Mouse (Mus musculus): Measurements from ENCODE around the gene Chp1.
"Not testable (repeated sequence)": the region's sequence is repeated elsewhere in the genome, so short reads cannot be mapped to it uniquely, and the experiment has no call there.

Gene Chp1

GRCm38 (mm10) chr2:119565284-119565683 is 17.8 kb downstream of the Chp1 start:
- CTCF ChIA-PET, result no interaction called here

GRCm38 (mm10) chr2:119566182-119566855 is 18.8 kb downstream of the Chp1 start:
- CTCF ChIA-PET, result no interaction called here

GRCm38 (mm10) chr2:119572471-119572870 is 25.0 kb downstream of the Chp1 start:
- CTCF ChIA-PET, result interaction anchor here (0.7 kb wide), 1 partner anchor 30 kb away, joined by 3 read pairs; no protein-coding TSS in a partner anchor

- CTCF ChIA-PET, result no interaction called here
These were observed 34.1 kb downstream of the Chp1 start for GRCm38 (mm10) chr2:119581571-119581970.

- CTCF ChIA-PET, result no interaction called here
These were observed 35.9 kb downstream of the Chp1 start for GRCm38 (mm10) chr2:119583439-119583838.

- CTCF ChIA-PET, result interaction anchor here (0.6 kb wide), 1 partner anchor 42 kb away, joined by 5 read pairs; no protein-coding TSS in a partner anchor
These were observed 36.8 kb downstream of the Chp1 start for GRCm38 (mm10) chr2:119584282-119584681.

- CTCF ChIA-PET, result interaction anchor here (0.7 to 0.8 kb wide), 2 partner anchors 45 to 109 kb away, joined by 3 read pairs; no protein-coding TSS in a partner anchor
These were observed 39.9 kb downstream of the Chp1 start for GRCm38 (mm10) chr2:119587383-119587782.

- CTCF ChIA-PET, result no interaction called here
These were observed 43.8 kb downstream of the Chp1 start for GRCm38 (mm10) chr2:119591247-119591646.

GRCm38 (mm10) chr2:119593765-119594112 is 46.2 kb downstream of the Chp1 start:
- CTCF ChIA-PET, result no interaction called here

GRCm38 (mm10) chr2:119594113-119594981 is 46.9 kb downstream of the Chp1 start:
- CTCF ChIA-PET, result no interaction called here

- CTCF ChIA-PET, result no interaction called here
These were observed 47.8 kb downstream of the Chp1 start for GRCm38 (mm10) chr2:119595308-119595707.

- CTCF ChIA-PET, result no interaction called here
These were observed 49.4 kb downstream of the Chp1 start for GRCm38 (mm10) chr2:119596781-119597330.

- CTCF ChIA-PET, result no interaction called here
These were observed 53.5 kb downstream of the Chp1 start for GRCm38 (mm10) chr2:119601027-119601426.

GRCm38 (mm10) chr2:119601575-119601974 is 54.1 kb downstream of the Chp1 start:
- CTCF ChIA-PET, result not testable (repeated sequence)

- CTCF ChIA-PET, result no interaction called here
These were observed 55.0 kb downstream of the Chp1 start for GRCm38 (mm10) chr2:119602488-119602887.

GRCm38 (mm10) chr2:119603909-119604308 is 56.4 kb downstream of the Chp1 start:
- CTCF ChIA-PET, result no interaction called here

- CTCF ChIA-PET, result no interaction called here
These were observed 58.0 kb downstream of the Chp1 start for GRCm38 (mm10) chr2:119605361-119605973.

- CTCF ChIA-PET, result no interaction called here
These were observed 59.5 kb downstream of the Chp1 start for GRCm38 (mm10) chr2:119607023-119607422.

GRCm38 (mm10) chr2:119617841-119618198 is 70.3 kb downstream of the Chp1 start:
- CTCF ChIA-PET, result no interaction called here

GRCm38 (mm10) chr2:119618199-119618982 is 70.9 kb downstream of the Chp1 start, which contains the start of the genes Nusap1 and Oip5:
Gene Nusap1, plus strand, starts transcription at chr2:119618298.
Gene Oip5, minus strand, starts transcription at chr2:119618469.
- CTCF ChIA-PET, result no interaction called here

GRCm38 (mm10) chr2:119619002-119619401 is 71.5 kb downstream of the Chp1 start:
- CTCF ChIA-PET, result interaction anchor here (0.7 kb wide), 1 partner anchor 283 kb away, joined by 3 read pairs; no protein-coding TSS in a partner anchor
